Mouse (Mus musculus) adrenal gland (tissue): ENCODE results near the gene Ago1.

ENCODE experiments used
- intact Hi-C: fragments of 180-260 bp; cut with DNase I; formaldehyde crosslinking; loops from one replicate; pipeline ENCODE4 v1.15.1; 2025

Ago1 gene

GRCm38 (mm10) chr4:126428682-126429346, 39.6 kb downstream of the Ago1 start:
- intact Hi-C loops, result loop anchor here (5.0 kb wide), 2 partner anchors 38 to 107 kb away; partner anchors contain the start of genes Adprhl2 and Ago1

- intact Hi-C loops, result no loop called here
These were observed 44.5 kb downstream of the Ago1 start for GRCm38 (mm10) chr4:126423866-126424265.

GRCm38 (mm10) chr4:126415707-126416106, 52.7 kb downstream of the Ago1 start:
- intact Hi-C loops, result no loop called here

GRCm38 (mm10) chr4:126412526-126412925, 55.9 kb downstream of the Ago1 start:
- intact Hi-C loops, result no loop called here
